27 mouse cellular contexts compared by ENCODE assay signal in the genomic region with DNA sequence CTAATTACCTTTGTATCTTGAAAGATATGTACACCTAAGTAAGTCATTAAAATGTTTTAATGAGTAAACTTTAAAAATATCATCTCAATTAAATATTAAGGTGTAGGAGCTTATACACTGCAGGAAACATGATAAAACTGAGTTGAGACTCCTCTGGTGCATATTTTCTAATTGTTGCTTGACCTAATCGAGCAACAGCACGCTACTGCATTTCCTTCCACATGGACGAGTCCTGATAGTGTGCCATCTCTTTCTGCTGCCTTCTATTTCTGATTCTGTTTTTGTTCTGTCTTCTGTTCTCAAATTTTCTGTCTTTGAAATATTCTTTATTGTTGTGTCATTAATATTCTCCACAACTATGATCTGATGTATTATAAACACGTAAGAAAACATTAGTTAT.
A peak's percentile ranks its signal among the peaks of the same experiment; 100 is the strongest.
DNase-seq lines count a peak whose midpoint lies in the region; ATAC-seq and TF ChIP-seq lines count a peak whose summit lies in the region.
"Had no signal": no experiment of that assay in that cellular context is flagged by ENCODE, and none has a peak within 500 bp of the region (broad histone marks: within the 10 kb centered on the region; RNA-seq: fewer than 3 reads in every experiment).

No protein-coding gene starts in this region.

- H3K9ac ChIP-seq in liver, embryonic 12.5 days, result no peak overlapping the region
- H3K9ac ChIP-seq in forebrain, embryonic 16.5 days (replicated peaks; ENCODE audit: low read depth, low read length), result no peak overlapping the region
- H3K9ac ChIP-seq: embryonic facial prominence, embryonic 13.5 days; embryonic facial prominence, embryonic 15.5 days; forebrain, embryonic 12.5 days; forebrain, postnatal 0 days had no signal

- no peak overlapping the region for H3K4me2 ChIP-seq in liver, embryonic 12.5 days
- H3K4me2 ChIP-seq in forebrain, embryonic 16.5 days (ENCODE audit: low read length), result no peak overlapping the region
- H3K4me2 ChIP-seq: embryonic facial prominence, embryonic 13.5 days; embryonic facial prominence, embryonic 15.5 days; forebrain, embryonic 12.5 days had no signal

- no peaks in the 10 kb centered on the region for H3K4me1 ChIP-seq in G1E (ENCODE audit: insufficient read depth, low read depth, low read length)
- H3K4me1 ChIP-seq in liver, embryonic 12.5 days, result no peaks in the 10 kb centered on the region
- H3K4me1 ChIP-seq in forebrain, embryonic 16.5 days (replicated peaks; ENCODE audit: control insufficient read depth, insufficient read depth, low read length), result no peaks in the 10 kb centered on the region
- H3K4me1 ChIP-seq: embryonic facial prominence, embryonic 13.5 days; embryonic facial prominence, embryonic 15.5 days; forebrain, embryonic 10.5 days; forebrain, embryonic 12.5 days had no signal

- no peaks in the 10 kb centered on the region for H3K9me3 ChIP-seq in G1E (replicated peaks)
- no peaks in the 10 kb centered on the region for H3K9me3 ChIP-seq in liver, embryonic 12.5 days (replicated peaks)
- H3K9me3 ChIP-seq in forebrain, embryonic 16.5 days (ENCODE audit: control insufficient read depth, low read length), result no peaks in the 10 kb centered on the region
- H3K9me3 ChIP-seq: embryonic facial prominence, embryonic 13.5 days; embryonic facial prominence, embryonic 15.5 days; forebrain, embryonic 10.5 days; forebrain, embryonic 12.5 days had no signal

- no peaks in the 10 kb centered on the region for H3K36me3 ChIP-seq in G1E (replicated peaks)
- no peaks in the 10 kb centered on the region for H3K36me3 ChIP-seq in liver, embryonic 12.5 days
- H3K36me3 ChIP-seq in forebrain, embryonic 16.5 days (ENCODE audit: control insufficient read depth, insufficient read depth), result no peaks in the 10 kb centered on the region
- H3K36me3 ChIP-seq: embryonic facial prominence, embryonic 13.5 days; embryonic facial prominence, embryonic 15.5 days; forebrain, embryonic 10.5 days; forebrain, embryonic 12.5 days had no signal

- TF ChIP-seq CTCF in G1E (IDR thresholded peaks at IDR 0.05; ENCODE audit: low read depth, low read length), result no peak

- H3K27ac ChIP-seq in liver, embryonic 12.5 days, result no peak overlapping the region
- H3K27ac ChIP-seq in forebrain, embryonic 16.5 days (ENCODE audit: low read length), result no peak overlapping the region
- H3K27ac ChIP-seq: embryonic facial prominence, embryonic 13.5 days; embryonic facial prominence, embryonic 15.5 days; forebrain, embryonic 10.5 days; forebrain, embryonic 12.5 days had no signal

- H3K4me3 ChIP-seq in G1E (ENCODE audit: low read depth, low read length), result no peak overlapping the region
- H3K4me3 ChIP-seq in liver, embryonic 12.5 days, result no peak overlapping the region
- no peak overlapping the region for H3K4me3 ChIP-seq in forebrain, embryonic 16.5 days (replicated peaks; ENCODE audit: low read length)
- H3K4me3 ChIP-seq: embryonic facial prominence, embryonic 13.5 days; embryonic facial prominence, embryonic 15.5 days; erythroblast, embryonic 14.5 days; forebrain, embryonic 10.5 days; forebrain, embryonic 12.5 days had no signal

- no peaks in the 10 kb centered on the region for H3K27me3 ChIP-seq in G1E (ENCODE audit: insufficient read depth, low read length)
- H3K27me3 ChIP-seq in liver, embryonic 12.5 days (replicated peaks), result no peaks in the 10 kb centered on the region
- no peaks in the 10 kb centered on the region for H3K27me3 ChIP-seq in forebrain, embryonic 16.5 days (replicated peaks; ENCODE audit: control insufficient read depth, insufficient read depth, low read length)
- H3K27me3 ChIP-seq: CH12.LX; embryonic facial prominence, embryonic 13.5 days; embryonic facial prominence, embryonic 15.5 days; forebrain, embryonic 12.5 days; Patski had no signal

- 62% methylated on average over 4 of the region's 4 CpGs for whole genome bisulfite sequencing in liver, embryonic 12.5 days (ENCODE audit: insufficient replicate concordance)
- 86% methylated on average over 4 of the region's 4 CpGs for WGBS in forebrain, embryonic 16.5 days

- ATAC-seq in G1E (ENCODE audit: extremely low read depth, insufficient number of reproducible peaks, low FRiP score, poor library complexity, severe bottlenecking), result peak; percentile 23; the same call in 1 of the 2 replicates
- ATAC-seq in liver, embryonic 12.5 days, result no peak
- ATAC-seq in forebrain, embryonic 16.5 days, result no peak
- ATAC-seq: activated CD4-positive, CD25-positive, alpha-beta regulatory T cell, adult 4 months; CD4-positive, CD25-positive, alpha-beta regulatory T cell, adult 4 months; forebrain, embryonic 14.5 days; forebrain, postnatal 0 days; Patski had no signal

- DNase-seq in cerebellum, postnatal 14 days, result peak; percentile 11 to 17
- DNase-seq in cerebellum, adult 11-12 months, result no peak
- DNase-seq in 3T3-L1 (ENCODE audit: low read depth, low spot score) (peak; percentile 1), G1E (ENCODE audit: low spot score) (no peak), adipocyte (ENCODE audit: low spot score) (peak; percentile 0)
- DNase-seq: adrenal gland, adult 2 months; adrenal gland, postnatal 10 days; adrenal gland, postnatal 25 days; B cell, adult 2 months; cerebellum, adult 11 months; cerebellum, adult 8-10 months; cerebellum, adult 9-11 months; cerebellum, postnatal 36 days; embryo, embryonic 11 days; forebrain, postnatal 0 days had no signal

Comparison
In these comparisons a context has a peak if more than half of its experiments do, and no peak if none do; other contexts are left out.
1. DNase-seq: peak in cerebellum, postnatal 14 days (2 of 2), 3T3-L1 (single experiment) and adipocyte (single experiment); none in cerebellum, adult 11-12 months (single experiment) and G1E (single experiment).